Comparison of ENCODE assay signal across 11 mouse cellular contexts in the genomic region with DNA sequence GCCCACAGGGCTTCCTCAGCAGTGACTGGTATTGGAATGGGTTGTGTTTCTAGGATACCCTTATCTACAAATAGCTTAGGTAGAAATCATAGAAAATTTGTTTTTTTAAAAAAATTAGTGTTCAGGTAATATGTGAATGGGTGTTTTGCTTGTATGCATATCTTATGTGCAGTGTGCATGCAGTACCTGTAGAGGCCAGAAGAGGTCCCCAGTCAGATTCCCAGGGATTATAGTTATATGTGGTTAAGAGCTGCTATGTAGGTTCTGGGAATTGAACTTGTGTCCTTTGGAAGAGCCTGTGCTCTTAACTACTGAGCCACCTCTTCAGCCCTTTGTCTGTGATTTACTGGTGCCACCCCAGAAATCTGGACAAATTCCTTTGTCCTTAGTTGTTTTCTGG. TPM values are rescaled to one million over a fixed set of nuclear protein-coding genes. Genes with fewer than 3 reads are reported as not detected.
DNase-seq lines count a peak whose midpoint lies in the region; ATAC-seq and TF ChIP-seq lines count a peak whose summit lies in the region.
"Had no signal": no experiment of that assay in that cellular context is flagged by ENCODE, and none has a peak within 500 bp of the region (broad histone marks: within the 10 kb centered on the region; RNA-seq: fewer than 3 reads in every experiment).

No protein-coding gene starts in this region.

- no peak for TF ChIP-seq POLR2A in heart, adult 2 months (IDR thresholded peaks at IDR 0.05; ENCODE audit: insufficient read depth, low read depth, low read length)

- intact Hi-C loops in heart, adult 2 months (cut with DNase I): loop anchor here (5.0 kb wide), 2 partner anchors 475 to 745 kb away; partner anchors contain the start of gene Axin2

- no peak overlapping the region for H3K27ac ChIP-seq in heart, adult 2 months
- H3K27ac ChIP-seq in heart, embryonic 10.5 days: no peak overlapping the region
- H3K27ac ChIP-seq: embryonic facial prominence, embryonic 15.5 days; liver, embryonic 15.5 days had no signal

- CTCF ChIA-PET in Patski (lab: Charles Lee): interaction anchor here (1.0 to 1.2 kb wide), 3 partner anchors 343 to 582 kb away, joined by 3 read pairs; no protein-coding TSS in a partner anchor

- H3K4me1 ChIP-seq in heart, adult 2 months (ENCODE audit: control insufficient read depth, insufficient read depth, low read length): no peaks in the 10 kb centered on the region
- H3K4me1 ChIP-seq in heart, embryonic 10.5 days: no peaks in the 10 kb centered on the region
- H3K4me1 ChIP-seq: embryonic facial prominence, embryonic 15.5 days; liver, embryonic 15.5 days had no signal

- H3K27me3 ChIP-seq in heart, adult 2 months (ENCODE audit: control insufficient read depth, insufficient read depth, low read length): no peaks in the 10 kb centered on the region
- H3K27me3 ChIP-seq in heart, embryonic 10.5 days (ENCODE audit: insufficient read depth, poor library complexity, severe bottlenecking): no peaks in the 10 kb centered on the region
- no peaks in the 10 kb centered on the region for H3K27me3 ChIP-seq in Patski
- H3K27me3 ChIP-seq: embryonic facial prominence, embryonic 15.5 days; liver, embryonic 15.5 days had no signal

- TF ChIP-seq EP300 in heart, adult 2 months (IDR thresholded peaks at IDR 0.05; ENCODE audit: insufficient read depth, low read depth, low read length): no peak

- in situ Hi-C loops in Patski (cut with MboI; ENCODE audit: low pct_unique_long_range_greater_than_20kb): no loop called here

- no peak for ATAC-seq in Patski
- ATAC-seq: hindbrain, embryonic 16.5 days had no signal

- POLR2A ChIA-PET in Patski (lab: Charles Lee): interaction anchor here (0.6 kb wide), 1 partner anchor 121 kb away, joined by 4 read pairs; no protein-coding TSS in a partner anchor

- no peaks in the 10 kb centered on the region for H3K36me3 ChIP-seq in heart, adult 2 months (ENCODE audit: control insufficient read depth, insufficient read depth, low read length)
- peaks cover 7% of the 10 kb centered on the region for H3K36me3 ChIP-seq in heart, embryonic 10.5 days
- H3K36me3 ChIP-seq: liver, embryonic 15.5 days had no signal

- H3K4me3 ChIP-seq in heart, adult 2 months: no peak overlapping the region
- no peak overlapping the region for H3K4me3 ChIP-seq in heart, embryonic 10.5 days
- H3K4me3 ChIP-seq: embryonic facial prominence, embryonic 15.5 days; liver, embryonic 15.5 days had no signal

- no peaks in the 10 kb centered on the region for H3K79me2 ChIP-seq in heart, adult 2 months (replicated peaks; ENCODE audit: control insufficient read depth, insufficient read depth, low read length)

- TF ChIP-seq CTCF in heart, adult 2 months (IDR thresholded peaks at IDR 0.05): peak; percentile 71
- TF ChIP-seq CTCF in Patski (IDR thresholded peaks at IDR 0.05): peak; percentile 61

- DNase-seq in heart, adult 2 months: no peak
- DNase-seq in heart, embryonic 10.5 days (ENCODE audit: low spot score): no peak
- peak; percentile 39 for DNase-seq in lung, postnatal 10 days
- DNase-seq in lung, adult 18-20 months: no peak
- DNase-seq in Patski (ENCODE audit: low read depth, low spot score): no peak
- peak; percentile 51 for DNase-seq in retina, embryonic 14.5 days (ENCODE audit: low spot score)
- no peak for DNase-seq in layer of hippocampus, adult 11-12 months (ENCODE audit: low spot score)
- DNase-seq in right cerebral cortex, postnatal 36 days (ENCODE audit: low spot score in 2 of 2): no peak

- no peaks in the 10 kb centered on the region for H3K9me3 ChIP-seq in heart, embryonic 10.5 days
- H3K9me3 ChIP-seq: liver, embryonic 15.5 days had no signal

- no peak overlapping the region for H3K9ac ChIP-seq in heart, adult 2 months (ENCODE audit: low read depth, low read length)
- H3K9ac ChIP-seq: embryonic facial prominence, embryonic 15.5 days; liver, embryonic 15.5 days had no signal

RNA-seq across cellular contexts. Expression of gene Cep112, which starts 22.2 kb away (rescaled TPM):
- total RNA-seq in heart, adult 2 months (2021): 10 to 100 TPM; 10.6 to 14.4 TPM
- polyA plus RNA-seq in heart, adult 2 months (2012; rRNA removed): 1.1 and 3.9 TPM in 2 replicates
- 8.0 and 11.6 TPM in 2 replicates for polyA plus RNA-seq in heart, embryonic 10.5 days (2016; fragmentation: Nextera tagmentation; extraction: Ambion mirVana)
- polyA plus RNA-seq in Patski (2021): 9.7 TPM

Comparison
In these comparisons a context has a peak if more than half of its experiments do, and no peak if none do; other contexts are left out.
1. DNase-seq: peak in lung, postnatal 10 days (single experiment) and retina, embryonic 14.5 days (single experiment); none in heart, adult 2 months (0 of 2), heart, embryonic 10.5 days (single experiment), lung, adult 18-20 months (0 of 2), Patski (single experiment), layer of hippocampus, adult 11-12 months (single experiment) and right cerebral cortex, postnatal 36 days (0 of 2).